ENCODE assay signal across 9 mouse cellular contexts in genomic region chr1:126738291-126738640, GRCm38 (mm10).
DNase-seq lines count a peak whose midpoint lies in the region; ATAC-seq and TF ChIP-seq lines count a peak whose summit lies in the region.
"Had no signal": no experiment of that assay in that cellular context is flagged by ENCODE, and none has a peak within 500 bp of the region (broad histone marks: within the 10 kb centered on the region; RNA-seq: fewer than 3 reads in every experiment).

No protein-coding gene starts in this region.

- no peak overlapping the region for H3K27ac ChIP-seq in heart, embryonic 10.5 days
- H3K27ac ChIP-seq in liver, embryonic 14.5 days, result no peak overlapping the region

- H3K4me2 ChIP-seq in liver, embryonic 14.5 days (ENCODE audit: low read depth), result peak overlapping the region; percentile 40

- H3K9me3 ChIP-seq in heart, embryonic 10.5 days, result no peaks in the 10 kb centered on the region
- H3K9me3 ChIP-seq in liver, embryonic 14.5 days (ENCODE audit: control insufficient read depth, low read length), result no peaks in the 10 kb centered on the region

- WGBS in heart, embryonic 10.5 days, result 7% methylated on average over 12 of the region's 12 CpGs
- 4% methylated on average over 12 of the region's 12 CpGs for WGBS in liver, embryonic 14.5 days (ENCODE audit: insufficient replicate concordance)

- no peak for DNase-seq in heart, embryonic 10.5 days (ENCODE audit: low spot score)
- DNase-seq in heart, adult 9 months (ENCODE audit: low spot score in 2 of 2), result no peak
- DNase-seq in urinary bladder, postnatal 14 days (ENCODE audit: low spot score), result peak; percentile 7
- DNase-seq in urinary bladder, postnatal 25 days (ENCODE audit: low spot score), result no peak
- no peak for DNase-seq in liver, embryonic 14.5 days (ENCODE audit: low read depth in 3 of 3, low spot score in 3 of 3)
- no peak for DNase-seq in c-Kit-positive CD71-positive TER-119-positive erythroid progenitor cells, embryonic 14.5 days (ENCODE audit: low spot score)
- DNase-seq in urinary bladder, adult 18-20 months (ENCODE audit: low spot score in 2 of 2), result no peak
- DNase-seq in right cerebral cortex, postnatal 14 days, result no peak

- no peaks in the 10 kb centered on the region for H3K27me3 ChIP-seq in heart, embryonic 10.5 days (ENCODE audit: insufficient read depth, poor library complexity, severe bottlenecking)
- H3K27me3 ChIP-seq in liver, embryonic 14.5 days (ENCODE audit: control insufficient read depth, insufficient read depth, low read length), result no peaks in the 10 kb centered on the region
- H3K27me3 ChIP-seq: CH12.LX had no signal

- H3K4me1 ChIP-seq in heart, embryonic 10.5 days, result peaks cover 14% of the 10 kb centered on the region
- no peaks in the 10 kb centered on the region for H3K4me1 ChIP-seq in liver, embryonic 14.5 days (replicated peaks; ENCODE audit: control insufficient read depth in 2 of 2, insufficient read depth in 2 of 2, low read length in 1 of 2)

- H3K36me3 ChIP-seq in heart, embryonic 10.5 days, result no peaks in the 10 kb centered on the region
- no peaks in the 10 kb centered on the region for H3K36me3 ChIP-seq in liver, embryonic 14.5 days (replicated peaks; ENCODE audit: control insufficient read depth, insufficient read depth, low read depth)

- peak overlapping the region; percentile 60 for H3K4me3 ChIP-seq in heart, embryonic 10.5 days
- H3K4me3 ChIP-seq in liver, embryonic 14.5 days (ENCODE audit: insufficient read depth in 1 of 2, low read depth in 2 of 2, low read length in 2 of 2), result peak overlapping the region; percentile 36 to 42; a peak in 3 of 4 replicates

- no peak for ATAC-seq in liver, embryonic 14.5 days (ENCODE audit: insufficient read depth)

- no peak for TF ChIP-seq CTCF in liver, embryonic 14.5 days (IDR thresholded peaks at IDR 0.05; ENCODE audit: low read depth)

- no peak for TF ChIP-seq EP300 in liver, embryonic 14.5 days (IDR thresholded peaks at IDR 0.05; ENCODE audit: low read depth)

- H3K9ac ChIP-seq in liver, embryonic 14.5 days (replicated peaks), result no peak overlapping the region
